Comparison of ENCODE assay signal across 13 mouse cellular contexts in genomic region chr12:102623827-102624226, GRCm38 (mm10).
A peak's percentile ranks its signal among the peaks of the same experiment; 100 is the strongest.
DNase-seq lines count a peak whose midpoint lies in the region; ATAC-seq lines count a peak whose summit lies in the region.
"Had no signal": no experiment of that assay in that cellular context is flagged by ENCODE, and none has a peak within 500 bp of the region (broad histone marks: within the 10 kb centered on the region; RNA-seq: fewer than 3 reads in every experiment).

No protein-coding gene starts in this region.

- H3K4me3 ChIP-seq in kidney, embryonic 15.5 days (replicated peaks): no peak overlapping the region
- H3K4me3 ChIP-seq in midbrain, embryonic 13.5 days (replicated peaks): no peak overlapping the region
- H3K4me3 ChIP-seq: embryonic facial prominence, embryonic 13.5 days had no signal

- no peak overlapping the region for H3K27ac ChIP-seq in kidney, embryonic 15.5 days
- no peak overlapping the region for H3K27ac ChIP-seq in midbrain, embryonic 13.5 days
- H3K27ac ChIP-seq: embryonic facial prominence, embryonic 13.5 days had no signal

- H3K4me1 ChIP-seq in kidney, embryonic 15.5 days: peaks cover 26% of the 10 kb centered on the region
- peaks cover 14% of the 10 kb centered on the region for H3K4me1 ChIP-seq in midbrain, embryonic 13.5 days (replicated peaks)

- no peaks in the 10 kb centered on the region for H3K36me3 ChIP-seq in kidney, embryonic 15.5 days
- 0 out of 2 replicates have a peak, but pooled peaks cover 2% of the 10 kb centered on the region for H3K36me3 ChIP-seq in midbrain, embryonic 13.5 days

- DNase-seq in cerebellum, adult 11-12 months: peak; percentile 73
- DNase-seq in kidney, adult 8-10 months: peak; percentile 57 to 70
- DNase-seq in kidney, adult 9 months: peak; percentile 61
- DNase-seq in lung, postnatal 36 days: peak; percentile 72
- DNase-seq in layer of hippocampus, adult 9-11 months: no peak
- DNase-seq: heart, postnatal 4 days; lung, embryonic 14.5 days; right cerebral cortex, postnatal 4 days; thymus, adult 18-20 months had no signal

- H3K9ac ChIP-seq in kidney, embryonic 15.5 days: no peak overlapping the region
- H3K9ac ChIP-seq in midbrain, embryonic 13.5 days (replicated peaks): no peak overlapping the region
- H3K9ac ChIP-seq: embryonic facial prominence, embryonic 13.5 days; lung, embryonic 14.5 days had no signal

- no peaks in the 10 kb centered on the region for H3K27me3 ChIP-seq in kidney, embryonic 15.5 days
- no peaks in the 10 kb centered on the region for H3K27me3 ChIP-seq in midbrain, embryonic 13.5 days
- H3K27me3 ChIP-seq: embryonic facial prominence, embryonic 13.5 days had no signal

- no peak overlapping the region for H3K4me2 ChIP-seq in kidney, embryonic 15.5 days
- no peak overlapping the region for H3K4me2 ChIP-seq in midbrain, embryonic 13.5 days (replicated peaks)
- H3K4me2 ChIP-seq: embryonic facial prominence, embryonic 13.5 days; lung, embryonic 14.5 days had no signal

- WGBS in kidney, embryonic 15.5 days: 84% methylated on average over 9 of the region's 9 CpGs
- WGBS in midbrain, embryonic 13.5 days: 85% methylated on average over 9 of the region's 9 CpGs

- H3K9me3 ChIP-seq in kidney, embryonic 15.5 days (replicated peaks): no peaks in the 10 kb centered on the region
- no peaks in the 10 kb centered on the region for H3K9me3 ChIP-seq in midbrain, embryonic 13.5 days
- H3K9me3 ChIP-seq: embryonic facial prominence, embryonic 13.5 days had no signal

- ATAC-seq in cerebellum, adult (ENCODE audit: insufficient number of reproducible peaks, low FRiP score, low TSS enrichment): no peak
- ATAC-seq in kidney, embryonic 15.5 days (replicated peaks; ENCODE audit: low FRiP score): no peak
- ATAC-seq in midbrain, embryonic 13.5 days: no peak
